12 mouse cellular contexts compared by ENCODE assay signal in the genomic region with DNA sequence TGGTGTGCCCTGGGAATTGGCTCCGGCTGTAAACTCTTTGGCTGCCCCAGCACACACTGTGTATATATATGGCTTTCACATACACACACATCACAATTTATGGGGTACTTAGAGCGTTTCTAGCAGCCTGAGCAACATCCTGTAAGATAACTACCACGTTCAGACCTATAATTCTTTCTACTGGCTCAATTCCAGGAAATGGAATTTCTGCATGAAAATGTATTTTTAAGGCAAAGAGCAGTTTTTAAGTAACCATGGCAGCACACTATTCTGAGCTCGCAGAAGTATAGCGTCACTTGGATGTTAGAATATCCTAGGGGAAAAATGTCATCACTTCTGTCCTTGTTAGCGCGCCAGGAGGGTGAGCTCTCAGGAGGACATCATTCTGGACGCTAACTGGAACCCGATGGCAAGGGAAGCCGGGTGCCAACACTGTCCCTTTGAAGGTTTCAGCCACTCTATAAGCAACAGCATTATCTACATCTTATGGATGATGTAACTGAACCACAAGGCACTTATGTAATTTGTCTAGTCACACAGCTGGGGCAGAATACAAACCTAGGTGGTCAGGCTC.
DNase-seq lines count a peak whose midpoint lies in the region; ATAC-seq and TF ChIP-seq lines count a peak whose summit lies in the region.
"Had no signal": no experiment of that assay in that cellular context is flagged by ENCODE, and none has a peak within 500 bp of the region (broad histone marks: within the 10 kb centered on the region; RNA-seq: fewer than 3 reads in every experiment).

No protein-coding gene starts in this region.

- no peak for TF ChIP-seq EP300 in heart, postnatal 0 days (IDR thresholded peaks at IDR 0.05; ENCODE audit: low read depth)

- no peaks in the 10 kb centered on the region for H3K27me3 ChIP-seq in heart, postnatal 0 days (ENCODE audit: control insufficient read depth, insufficient read depth, low read length)
- no peaks in the 10 kb centered on the region for H3K27me3 ChIP-seq in midbrain, embryonic 14.5 days (ENCODE audit: control insufficient read depth, insufficient read depth, low read length)
- H3K27me3 ChIP-seq in midbrain, embryonic 11.5 days (ENCODE audit: control insufficient read depth, insufficient read depth, low read length), result no peaks in the 10 kb centered on the region
- H3K27me3 ChIP-seq: embryonic facial prominence, embryonic 15.5 days had no signal

- no peak overlapping the region for H3K27ac ChIP-seq in heart, postnatal 0 days (ENCODE audit: low read depth)
- H3K27ac ChIP-seq in midbrain, embryonic 14.5 days (replicated peaks; ENCODE audit: low read depth, low read length), result no peak overlapping the region; the same call in 1 of the 2 replicates
- no peak overlapping the region for H3K27ac ChIP-seq in midbrain, embryonic 11.5 days (ENCODE audit: low read depth, low read length)
- peak overlapping the region; percentile 96 for H3K27ac ChIP-seq in left cerebral cortex, adult 2 months
- H3K27ac ChIP-seq: embryonic facial prominence, embryonic 15.5 days had no signal

- H3K9me3 ChIP-seq in heart, postnatal 0 days (replicated peaks; ENCODE audit: control insufficient read depth, low read length), result no peaks in the 10 kb centered on the region
- no peaks in the 10 kb centered on the region for H3K9me3 ChIP-seq in midbrain, embryonic 14.5 days (ENCODE audit: control insufficient read depth, low read length)
- no peaks in the 10 kb centered on the region for H3K9me3 ChIP-seq in midbrain, embryonic 11.5 days (ENCODE audit: control insufficient read depth, low read length)
- H3K9me3 ChIP-seq: embryonic facial prominence, embryonic 15.5 days had no signal

- peaks cover 12% of the 10 kb centered on the region for H3K4me1 ChIP-seq in heart, postnatal 0 days (ENCODE audit: control insufficient read depth, insufficient read depth)
- peaks cover 8% of the 10 kb centered on the region; the same call in 1 of the 2 replicates for H3K4me1 ChIP-seq in midbrain, embryonic 14.5 days (ENCODE audit: control insufficient read depth, insufficient read depth, low read length)
- no peaks in the 10 kb centered on the region for H3K4me1 ChIP-seq in midbrain, embryonic 11.5 days (ENCODE audit: control insufficient read depth, insufficient read depth, low read length)

- H3K4me2 ChIP-seq in heart, postnatal 0 days (ENCODE audit: low read depth, low read length), result no peak overlapping the region
- H3K4me2 ChIP-seq in midbrain, embryonic 14.5 days (ENCODE audit: low read length), result no peak overlapping the region
- no peak overlapping the region for H3K4me2 ChIP-seq in midbrain, embryonic 11.5 days
- H3K4me2 ChIP-seq: embryonic facial prominence, embryonic 15.5 days had no signal

- no peak for TF ChIP-seq CTCF in heart, postnatal 0 days (IDR thresholded peaks at IDR 0.05; ENCODE audit: low read depth)
- TF ChIP-seq CTCF in left cerebral cortex, adult 2 months (IDR thresholded peaks at IDR 0.05), result no peak

- no peaks in the 10 kb centered on the region for H3K36me3 ChIP-seq in heart, postnatal 0 days (replicated peaks; ENCODE audit: control insufficient read depth, insufficient read depth, low read length)
- H3K36me3 ChIP-seq in midbrain, embryonic 14.5 days (ENCODE audit: control insufficient read depth, insufficient read depth, low read length), result no peaks in the 10 kb centered on the region
- no peaks in the 10 kb centered on the region for H3K36me3 ChIP-seq in midbrain, embryonic 11.5 days (ENCODE audit: control insufficient read depth, insufficient read depth, low read length)
- H3K36me3 ChIP-seq: embryonic facial prominence, embryonic 15.5 days had no signal

- DNase-seq in heart, postnatal 0 days (ENCODE audit: low spot score), result peak; percentile 15
- DNase-seq in heart, postnatal 4 days, result no peak
- DNase-seq in midbrain, embryonic 14.5 days, result peak; percentile 44
- DNase-seq in midbrain, embryonic 11.5 days (ENCODE audit: low spot score, missing footprints), result no peak
- peak in 1 of 2 experiments; percentile 49 for DNase-seq in left cerebral cortex, adult 2 months (ENCODE audit: extremely low spot score in 1 of 2, low spot score in 2 of 2)
- DNase-seq in right cerebral cortex, postnatal 10 days (ENCODE audit: low spot score in 2 of 2), result peak; percentile 63 to 73
- no peak for DNase-seq in cerebellum, postnatal 25 days
- DNase-seq in heart, postnatal 10 days, result no peak
- DNase-seq: kidney, adult 9 months; liver; thymus, postnatal 36 days had no signal

- H3K9ac ChIP-seq in heart, postnatal 0 days (replicated peaks; ENCODE audit: low read depth, low read length), result no peak overlapping the region
- H3K9ac ChIP-seq in midbrain, embryonic 14.5 days (replicated peaks; ENCODE audit: low read length), result no peak overlapping the region
- H3K9ac ChIP-seq in midbrain, embryonic 11.5 days (ENCODE audit: low read length), result no peak overlapping the region
- H3K9ac ChIP-seq: embryonic facial prominence, embryonic 15.5 days had no signal

- intact Hi-C loops in left cerebral cortex, adult 2 months (cut with DNase I), result loop anchor here (2.0 kb wide), 1 partner anchor 16 kb away; no protein-coding TSS in a partner anchor
- intact Hi-C loops in heart, postnatal 10 days (cut with DNase I), result loop anchor here (5.0 kb wide), 1 partner anchor 111 kb away; a partner anchor contains a TSS

- H3K4me3 ChIP-seq in heart, postnatal 0 days (ENCODE audit: low read depth, low read length), result no peak overlapping the region
- no peak overlapping the region for H3K4me3 ChIP-seq in midbrain, embryonic 14.5 days (replicated peaks; ENCODE audit: low read depth, low read length)
- H3K4me3 ChIP-seq in midbrain, embryonic 11.5 days (ENCODE audit: low read depth, low read length), result no peak overlapping the region
- no peak overlapping the region for H3K4me3 ChIP-seq in left cerebral cortex, adult 2 months
- H3K4me3 ChIP-seq: embryonic facial prominence, embryonic 15.5 days had no signal

- ATAC-seq in heart, postnatal 0 days (ENCODE audit: insufficient read depth, low read depth), result no peak
- no peak for ATAC-seq in midbrain, embryonic 14.5 days (ENCODE audit: low FRiP score, low TSS enrichment)
- ATAC-seq in midbrain, embryonic 11.5 days (ENCODE audit: low FRiP score), result no peak

- 53% methylated on average over 10 of the region's 10 CpGs for WGBS in heart, postnatal 0 days
- WGBS in midbrain, embryonic 14.5 days, result 70% methylated on average over 10 of the region's 10 CpGs
- WGBS in midbrain, embryonic 11.5 days, result 94% methylated on average over 10 of the region's 10 CpGs

Comparison
In these comparisons a context has a peak if more than half of its experiments do, and no peak if none do; other contexts are left out.
1. DNase-seq: peak in heart, postnatal 0 days (single experiment), midbrain, embryonic 14.5 days (single experiment) and right cerebral cortex, postnatal 10 days (2 of 2); none in heart, postnatal 4 days (single experiment), midbrain, embryonic 11.5 days (single experiment), cerebellum, postnatal 25 days (0 of 2) and heart, postnatal 10 days (0 of 2).